Mouse (Mus musculus) MEL (cell line): ENCODE measurements around the gene Npsr1. TPM values are rescaled to one million over a fixed set of nuclear protein-coding genes. Genes with fewer than 3 reads are reported as not detected.

Source experiments
- DNase-seq: peaks from one replicate; pipeline ENCODE4 v3.0.0; 2011; ENCODE audit warnings: low read depth, low spot score
- H3K27ac ChIP-seq: 2 replicates; pipeline ENCODE4 v1.5.1; 2012; ENCODE audit warnings: low read depth, mild to moderate bottlenecking, control low read depth, low read length, moderate library complexity; ENCODE audit not compliant: control insufficient read depth
- H3K27me3 ChIP-seq, 2 experiments: fragments of 150-350 bp in 1 of 2; sonication (generic) in 1 of 2; 2 replicates each; pipeline ENCODE4 v1.6.1; 2012; ENCODE audit warnings: low read length in 2 of 2, mild to moderate bottlenecking in 2 of 2, improper control_type of control experiment in 1 of 2, moderate library complexity in 1 of 2; ENCODE audit not compliant: insufficient read depth in 2 of 2, control insufficient read depth in 1 of 2
- H3K36me3 ChIP-seq, 2 experiments: 2 replicates each; pipeline ENCODE4 v1.6.1; 2012 to 2014; ENCODE audit warnings: low read length in 2 of 2, improper control_type of control experiment in 1 of 2, inconsistent platforms in 1 of 2, mild to moderate bottlenecking in 1 of 2; ENCODE audit not compliant: insufficient read depth in 2 of 2, control insufficient read depth in 1 of 2
- H3K4me1 ChIP-seq, 2 experiments: fragments of 150-350 bp in 1 of 2; sonication (generic) in 1 of 2; 2 replicates each; pipeline ENCODE4 v1.6.1; 2012; ENCODE audit warnings: low read length in 2 of 2, improper control_type of control experiment in 1 of 2, mild to moderate bottlenecking in 1 of 2; ENCODE audit not compliant: insufficient read depth in 2 of 2, control insufficient read depth in 1 of 2
- H3K4me3 ChIP-seq, 2 experiments: fragments of 150-350 bp in 1 of 2; sonication (generic) in 1 of 2; 2 replicates each; pipeline ENCODE4 v1.5.1; 2012; ENCODE audit warnings: low read depth in 2 of 2, low read length in 2 of 2, mild to moderate bottlenecking in 2 of 2, moderate library complexity in 2 of 2, control low read depth in 1 of 2, improper control_type of control experiment in 1 of 2; ENCODE audit not compliant: control insufficient read depth in 1 of 2, insufficient read depth in 1 of 2
- H3K79me2 ChIP-seq: 2 replicates; pipeline ENCODE4 v1.6.1; 2012; ENCODE audit warnings: mild to moderate bottlenecking, low read length, moderate library complexity; ENCODE audit not compliant: control insufficient read depth, poor library complexity, insufficient read depth
- H3K9ac ChIP-seq: 2 replicates; pipeline ENCODE4 v1.6.1; 2012; ENCODE audit warnings: low read depth, mild to moderate bottlenecking, control low read depth, low read length, moderate library complexity; ENCODE audit not compliant: control insufficient read depth, poor library complexity, severe bottlenecking
- H3K9me3 ChIP-seq: fragments of 150-350 bp; sonication (generic); replicated peaks from 2 replicates; pipeline ENCODE4 v1.6.1; 2012; ENCODE audit warnings: mild to moderate bottlenecking, low read length, improper control_type of control experiment, moderate library complexity; ENCODE audit not compliant: insufficient read depth
- CHD1 ChIP-seq: IDR thresholded peaks from 2 replicates; pipeline ENCODE4 v1.6.1; 2012; ENCODE audit warnings: low read depth, mild to moderate bottlenecking, inconsistent platforms, low read length, improper control_type of control experiment
- CHD2 ChIP-seq: IDR thresholded peaks from 2 replicates; pipeline ENCODE4 v1.6.1; 2011; ENCODE audit warnings: low read length, improper control_type of control experiment
- CTCF ChIP-seq, 3 experiments: IDR thresholded peaks in 2 of 3; conservative IDR thresholded peaks in 1 of 3; 2 replicates each; pipeline ENCODE4 v1.5.1; 2011 to 2012; ENCODE audit warnings: low read length in 3 of 3, low read depth in 2 of 3, mild to moderate bottlenecking in 2 of 3, improper control_type of control experiment in 1 of 3, inconsistent platforms in 1 of 3, mixed read lengths in 1 of 3, moderate library complexity in 1 of 3; ENCODE audit not compliant: control insufficient read depth in 1 of 3, insufficient read depth in 1 of 3, poor library complexity in 1 of 3, severe bottlenecking in 1 of 3
- EP300 ChIP-seq, 2 experiments: IDR thresholded peaks; 2 replicates each; pipeline ENCODE4 v1.6.1; 2011; ENCODE audit warnings: improper control_type of control experiment in 2 of 2, low read length in 2 of 2, low read depth in 1 of 2, mild to moderate bottlenecking in 1 of 2
- GABPA ChIP-seq: IDR thresholded peaks from 2 replicates; pipeline ENCODE4 v1.6.1; 2012; ENCODE audit warnings: low read depth, mild to moderate bottlenecking, inconsistent platforms, low read length, improper control_type of control experiment, moderate library complexity
- GATA1 ChIP-seq: IDR thresholded peaks from 2 replicates; pipeline ENCODE4 v1.6.1; 2011; ENCODE audit warnings: low read depth, low read length, improper control_type of control experiment
- HCFC1 ChIP-seq: IDR thresholded peaks from 2 replicates; pipeline ENCODE4 v1.6.1; 2012; ENCODE audit warnings: low read depth, mild to moderate bottlenecking, inconsistent platforms, low read length, improper control_type of control experiment, moderate library complexity
- JUND ChIP-seq: IDR thresholded peaks from 2 replicates; pipeline ENCODE4 v1.6.1; 2011; ENCODE audit warnings: low read depth, mild to moderate bottlenecking, improper control_type of control experiment, low read length
- KAT2A ChIP-seq: conservative IDR thresholded peaks from 2 replicates; pipeline ENCODE4 v1.6.1; 2012; ENCODE audit warnings: low read depth, low read length, improper control_type of control experiment, inconsistent platforms
- MAFK ChIP-seq: IDR thresholded peaks from 2 replicates; pipeline ENCODE4 v1.6.1; 2011; ENCODE audit warnings: low read depth, mild to moderate bottlenecking, low read length, improper control_type of control experiment, borderline replicate concordance
- MAX ChIP-seq: IDR thresholded peaks from 2 replicates; pipeline ENCODE4 v1.6.1; 2011; ENCODE audit warnings: low read length, improper control_type of control experiment
- MYB ChIP-seq: IDR thresholded peaks from 2 replicates; pipeline ENCODE4 v1.6.1; 2011; ENCODE audit warnings: mild to moderate bottlenecking, low read depth, low read length, improper control_type of control experiment
- MYC ChIP-seq: IDR thresholded peaks from 2 replicates; pipeline ENCODE4 v1.6.1; 2011; ENCODE audit warnings: low read depth, mild to moderate bottlenecking, low read length, improper control_type of control experiment, moderate library complexity
- NRF1 ChIP-seq: IDR thresholded peaks from 2 replicates; pipeline ENCODE4 v1.6.1; 2014; ENCODE audit warnings: low read depth, mild to moderate bottlenecking, inconsistent platforms, low read length, improper control_type of control experiment, moderate library complexity; ENCODE audit not compliant: poor library complexity, insufficient read depth, severe bottlenecking
- POLR2A ChIP-seq, 2 experiments: IDR thresholded peaks; 2 replicates each; pipeline ENCODE4 v1.6.1; 2011 to 2012; ENCODE audit warnings: low read length in 2 of 2, mild to moderate bottlenecking in 2 of 2, control low read depth in 1 of 2, improper control_type of control experiment in 1 of 2, low read depth in 1 of 2, moderate library complexity in 1 of 2; ENCODE audit not compliant: control insufficient read depth in 1 of 2, insufficient read depth in 1 of 2, poor library complexity in 1 of 2
- POLR2AphosphoS5 ChIP-seq: IDR thresholded peaks from 2 replicates; pipeline ENCODE4 v1.6.1; 2012; ENCODE audit warnings: low read depth, borderline replicate concordance, mild to moderate bottlenecking, inconsistent platforms, low read length, moderate library complexity, mixed read lengths
- RAD21 ChIP-seq: IDR thresholded peaks from 2 replicates; pipeline ENCODE4 v1.6.1; 2011; ENCODE audit warnings: mild to moderate bottlenecking, low read depth, low read length, improper control_type of control experiment
- RCOR1 ChIP-seq: IDR thresholded peaks from 2 replicates; pipeline ENCODE4 v1.6.1; 2012; ENCODE audit warnings: low read depth, mild to moderate bottlenecking, inconsistent platforms, low read length, improper control_type of control experiment
- USF1 ChIP-seq: IDR thresholded peaks from 2 replicates; pipeline ENCODE4 v1.6.1; 2014; ENCODE audit warnings: low read depth, mild to moderate bottlenecking, inconsistent platforms, low read length, improper control_type of control experiment, moderate library complexity
- ZC3H11A ChIP-seq: IDR thresholded peaks from 2 replicates; pipeline ENCODE4 v1.6.1; 2012; ENCODE audit warnings: low read depth, mild to moderate bottlenecking, inconsistent platforms, low read length, improper control_type of control experiment
- ZKSCAN1 ChIP-seq: IDR thresholded peaks from 2 replicates; pipeline ENCODE4 v1.6.1; 2012; ENCODE audit warnings: low read depth, mild to moderate bottlenecking, inconsistent platforms, low read length, improper control_type of control experiment, moderate library complexity
- ZNF384 ChIP-seq: IDR thresholded peaks from 2 replicates; pipeline ENCODE4 v1.6.1; 2012; ENCODE audit warnings: low read depth, mild to moderate bottlenecking, inconsistent platforms, low read length, improper control_type of control experiment
- polyA plus RNA-seq, 2 experiments: library from polyadenylated mRNA; stranded (reverse) in 1 of 2; unstranded in 1 of 2; fragments of >175 nt in 1 of 2; fragments of >200 nt in 1 of 2; gene quantifications; 2 replicates each; pipeline versions ENCODE4 v1.2.1 to v1.2.4; 2012; ENCODE audit warnings: low replicate concordance in 2 of 2, low read depth in 1 of 2; ENCODE audit not compliant: insufficient read length in 2 of 2, insufficient read depth in 1 of 2, missing spikeins in 1 of 2
- total RNA-seq: library from RNA; depleted of rRNA; stranded (reverse); fragments of 300-350 nt; gene quantifications from 2 replicates; pipeline ENCODE4 v1.2.3, GENCODE M21; 2012

Npsr1 gene
- total and polyA plus RNA-seq, 3 experiments: 0.08 TPM; not detected in 2

DNA sequence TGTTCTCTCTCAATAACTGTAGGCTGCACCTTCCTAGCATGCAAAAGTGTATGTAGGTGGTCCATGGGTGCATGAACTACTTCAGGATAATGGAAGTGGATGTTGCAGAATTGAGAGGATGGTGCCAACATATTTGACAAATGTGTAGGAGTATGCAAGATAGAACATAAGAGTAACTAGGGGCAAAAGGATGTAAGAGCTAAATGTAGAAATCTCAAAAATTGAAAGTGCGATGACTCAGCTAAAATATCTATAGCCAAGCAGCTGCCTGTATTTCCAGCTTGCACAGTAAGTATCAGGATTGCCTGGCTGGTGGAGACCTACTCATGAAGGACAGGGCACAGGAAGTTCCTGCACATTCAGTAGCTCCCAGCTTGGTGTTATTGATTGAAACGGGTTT is 46.5 kb downstream of the Npsr1 start:
- no peak overlapping the region for H3K9ac ChIP-seq
- H3K4me1 ChIP-seq: no peaks in the 10 kb centered on the region
- no peak overlapping the region for H3K27ac ChIP-seq
- H3K36me3 ChIP-seq: no peaks in the 10 kb centered on the region
- no peak overlapping the region for H3K4me3 ChIP-seq
- H3K79me2 ChIP-seq: no peaks in the 10 kb centered on the region
- no peaks in the 10 kb centered on the region for H3K27me3 ChIP-seq
- DNase-seq: no peak
- TF ChIP-seq POLR2AphosphoS5 (no peak), MAFK (peak; percentile 36; the same call in 1 of the 2 replicates), CHD1 (no peak), CHD2 (no peak), EP300 (IDR thresholded peaks at IDR 0.05; ENCODE audit: low read depth in 1 of 2, low read length in 2 of 2) (no peak)
- no peaks in the 10 kb centered on the region; the same call in 1 of the 2 replicates for H3K9me3 ChIP-seq

DNA sequence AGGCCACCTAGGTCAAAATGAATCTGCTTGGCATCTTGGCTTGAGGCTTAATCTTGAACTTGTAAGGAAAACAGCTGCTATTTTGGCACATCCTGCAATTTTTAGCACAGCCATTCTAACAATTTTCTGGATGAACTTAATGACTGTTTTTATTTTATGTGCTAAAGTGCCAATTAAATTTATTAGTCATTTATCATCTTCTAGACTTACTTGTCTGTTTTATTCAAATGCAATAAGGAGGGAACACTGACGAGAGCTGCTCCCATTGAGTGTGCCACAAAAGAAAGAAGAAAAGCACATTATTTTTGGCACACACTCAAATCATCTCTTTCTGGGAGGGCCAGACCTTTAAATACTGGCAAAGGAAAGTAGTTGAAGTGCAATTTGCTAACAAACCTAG is 59.4 kb downstream of the Npsr1 start:
- no peaks in the 10 kb centered on the region for H3K27me3 ChIP-seq
- TF ChIP-seq USF1 (no peak), EP300 (IDR thresholded peaks at IDR 0.05; ENCODE audit: low read depth in 1 of 2, low read length in 2 of 2) (no peak), KAT2A (no peak), POLR2A (IDR thresholded peaks at IDR 0.05; ENCODE audit: control insufficient read depth in 1 of 2, insufficient read depth in 1 of 2, low read depth in 1 of 2, low read length in 2 of 2, poor library complexity in 1 of 2) (no peak), MAFK (no peak), CTCF (IDR thresholded peaks at IDR 0.05 in 2 of 3, conservative IDR thresholded peaks at IDR 0.05 in 1 of 3; ENCODE audit: control insufficient read depth in 1 of 3, insufficient read depth in 1 of 3, low read depth in 2 of 3, low read length in 3 of 3, poor library complexity in 1 of 3, severe bottlenecking in 1 of 3) (no peak), HCFC1 (no peak), CHD1 (no peak), MYC (no peak), GABPA (no peak), RAD21 (no peak), ZNF384 (no peak), ZKSCAN1 (no peak), NRF1 (no peak), JUND (no peak), RCOR1 (no peak), ZC3H11A (no peak), MYB (no peak), MAX (no peak), GATA1 (no peak)
- no peak overlapping the region for H3K4me3 ChIP-seq
- H3K4me1 ChIP-seq: no peaks in the 10 kb centered on the region
- no peak overlapping the region for H3K27ac ChIP-seq
- no peak for DNase-seq
- H3K79me2 ChIP-seq: no peaks in the 10 kb centered on the region
- no peaks in the 10 kb centered on the region for H3K9me3 ChIP-seq
- no peak overlapping the region for H3K9ac ChIP-seq
- no peaks in the 10 kb centered on the region for H3K36me3 ChIP-seq
